Mouse (Mus musculus) brain, embryonic 14.5 days (tissue): ENCODE results near the gene Ghrl. TPM values are rescaled to one million over a fixed set of nuclear protein-coding genes. Genes with fewer than 3 reads are reported as not detected.
"Not testable (repeated sequence)": the region's sequence is repeated elsewhere in the genome, so short reads cannot be mapped to it uniquely, and the experiment has no call there.

Source experiments
- DNase-seq: peaks from one replicate; pipeline ENCODE4 v3.0.0-alpha.2; 2011; ENCODE audit warnings: low read depth
- CTCF ChIP-seq: fragments of 200-500 bp; IDR thresholded peaks from 2 replicates; pipeline ENCODE4 v1.5.1; 2012; ENCODE audit warnings: inconsistent platforms, mild to moderate bottlenecking, moderate library complexity, borderline replicate concordance; ENCODE audit not compliant: insufficient read depth, insufficient read length; ENCODE audit errors: extremely low read depth
- POLR2A ChIP-seq: fragments of 200-500 bp; IDR thresholded peaks from 2 replicates; pipeline ENCODE4 v1.6.1; 2012; ENCODE audit warnings: mild to moderate bottlenecking, inconsistent platforms, borderline replicate concordance; ENCODE audit not compliant: poor library complexity, insufficient read depth, insufficient read length, severe bottlenecking; ENCODE audit errors: extremely low read depth
- polyA plus RNA-seq: library from polyadenylated mRNA; depleted of rRNA; stranded (reverse); fragments of >200 nt; gene quantifications from 2 replicates; pipeline ENCODE4 v1.2.3, GENCODE M21; 2012; rRNA removed

Ghrl gene
- polyA plus RNA-seq, 1 experiment = 0.52 TPM

- peak; percentile 20 for DNase-seq
Measured at GRCm38 (mm10) chr6:113678246-113679012, 41.3 kb downstream of the Ghrl start.

GRCm38 (mm10) chr6:113677070-113677734 lies 42.5 kb downstream of the Ghrl start:
- no peak for TF ChIP-seq POLR2A
- no peak for TF ChIP-seq CTCF
- no peak for DNase-seq

More at GRCm38 (mm10) chr6:113678246-113679012, 41.3 kb downstream of the Ghrl start:
- no peak for TF ChIP-seq POLR2A
- TF ChIP-seq CTCF = no peak

- DNase-seq = no peak
- TF ChIP-seq POLR2A (no peak), CTCF (no peak)
Measured at GRCm38 (mm10) chr6:113675991-113676390, 43.7 kb downstream of the Ghrl start.

GRCm38 (mm10) chr6:113675234-113675633 lies 44.4 kb downstream of the Ghrl start:
- TF ChIP-seq POLR2A (no peak), CTCF (no peak)
- no peak for DNase-seq

GRCm38 (mm10) chr6:113672989-113673388 lies 46.7 kb downstream of the Ghrl start:
- TF ChIP-seq CTCF (no peak), POLR2A (no peak)
- DNase-seq = no peak

GRCm38 (mm10) chr6:113672029-113672428 lies 47.7 kb downstream of the Ghrl start:
- not testable (repeated sequence) for DNase-seq

GRCm38 (mm10) chr6:113669821-113670220 lies 49.9 kb downstream of the Ghrl start:
- TF ChIP-seq POLR2A (no peak), CTCF (no peak)
- DNase-seq = no peak

- TF ChIP-seq CTCF (no peak), POLR2A (no peak)
- DNase-seq = peak; percentile 19
Measured at GRCm38 (mm10) chr6:113668287-113669154, 51.2 kb downstream of the Ghrl start.

GRCm38 (mm10) chr6:113667611-113668122 lies 52.0 kb downstream of the Ghrl start:
- DNase-seq = no peak
- TF ChIP-seq CTCF (no peak), POLR2A (no peak)

Other genes starting within 250 kb of the Ghrl start
- gene Il17rc, start 248.5 kb downstream of the Ghrl start, polyA plus RNA-seq = 2.7 and 3.3 TPM in 2 replicates
- gene Creld1, start 236.6 kb downstream of the Ghrl start, polyA plus RNA-seq = 33.3 and 42.2 TPM in 2 replicates
- gene Prrt3, start 217.9 kb downstream of the Ghrl start, polyA plus RNA-seq = 8.7 and 8.9 TPM in 2 replicates
- gene Emc3, start 188.2 kb downstream of the Ghrl start, polyA plus RNA-seq = 63.0 TPM in 2 replicates
- 5.0 and 9.1 TPM in 2 replicates for gene Fancd2, start 188.2 kb downstream of the Ghrl start, polyA plus RNA-seq
- 0.07 TPM in 1 of 2 replicates, not detected in the other for gene Fancd2os, start 119.2 kb downstream of the Ghrl start, polyA plus RNA-seq
- gene Brk1, start 115.1 kb downstream of the Ghrl start, polyA plus RNA-seq = 206 and 247 TPM in 2 replicates
- 48.1 and 71.2 TPM in 2 replicates for gene Vhl, start 95.9 kb downstream of the Ghrl start, polyA plus RNA-seq
- gene Irak2, start 81.4 kb downstream of the Ghrl start, polyA plus RNA-seq = 4.0 and 4.2 TPM in 2 replicates
- 25.1 and 27.6 TPM in 2 replicates for gene Tatdn2, start 22.8 kb downstream of the Ghrl start, polyA plus RNA-seq
- gene Sec13, start 20.9 kb upstream of the Ghrl start, polyA plus RNA-seq = 183 and 266 TPM in 2 replicates